Mouse (Mus musculus) intestine, embryonic 16.5 days (tissue): ENCODE measurements at regions not wholly inside any gene's neighbourhood (a gene's known extent, or its start where the extent isn't known, plus 50 kb on each side); places are given as distances from the start of the nearest gene placed in this dataset.

Source experiments
- ATAC-seq: fragments of 200-750 bp; cut with Nextera tagmentation; 2 replicates; pipeline ENCODE4 v1.8.0; 2017; ENCODE audit warnings: moderate TSS enrichment, moderate library complexity
- H3K27ac ChIP-seq: fragments of 300-500 bp; sonication (generic); 2 replicates; pipeline ENCODE4 v1.5.1; 2014; ENCODE audit warnings: mild to moderate bottlenecking, low read length
- H3K27me3 ChIP-seq: fragments of 300-500 bp; sonication (generic); replicated peaks from 2 replicates; pipeline ENCODE4 v1.6.1; 2014; ENCODE audit warnings: low read length, control low read depth, mixed read lengths; ENCODE audit not compliant: control insufficient read depth, insufficient read depth
- H3K36me3 ChIP-seq: fragments of 300-500 bp; sonication (generic); 2 replicates; pipeline ENCODE4 v1.6.1; 2014; ENCODE audit warnings: low read length, control low read depth; ENCODE audit not compliant: control insufficient read depth, insufficient read depth
- H3K4me1 ChIP-seq: fragments of 300-500 bp; sonication (generic); 2 replicates; pipeline ENCODE4 v1.6.1; 2014; ENCODE audit warnings: low read length, control low read depth, mixed read lengths; ENCODE audit not compliant: control insufficient read depth, insufficient read depth
- H3K4me2 ChIP-seq: fragments of 300-500 bp; sonication (generic); 2 replicates; pipeline ENCODE4 v1.6.1; 2014; ENCODE audit warnings: low read depth, low read length, control low read depth
- H3K4me3 ChIP-seq: fragments of 300-500 bp; sonication (generic); 2 replicates; pipeline ENCODE4 v1.5.1; 2014; ENCODE audit warnings: mild to moderate bottlenecking, low read length
- H3K9ac ChIP-seq: fragments of 300-500 bp; sonication (generic); 2 replicates; pipeline ENCODE4 v1.6.1; 2014; ENCODE audit warnings: low read depth, low read length
- H3K9me3 ChIP-seq: fragments of 300-500 bp; sonication (generic); 2 replicates; pipeline ENCODE4 v1.6.1; 2016; ENCODE audit warnings: low read length, control low read depth; ENCODE audit not compliant: control insufficient read depth
- WGBS: fragments of 180-500 bp; shearing (Covaris S2); extraction: QIAGEN DNeasy Blood & Tissue Kit; methylation state at CpG from one replicate; pipeline ENCODE4 v1.1.7; 2014; 5-methylcytosine and 5-hydroxymethylcytosine counted together

GRCm38 (mm10) chr4:127533726-127534125 lies 175.7 kb upstream of the Gjb5 start:
- 60% methylated on average over 4 of the region's 4 CpGs for WGBS
- H3K9ac ChIP-seq = no peak overlapping the region
- H3K36me3 ChIP-seq = no peaks in the 10 kb centered on the region
- no peaks in the 10 kb centered on the region for H3K4me1 ChIP-seq
- H3K9me3 ChIP-seq = no peaks in the 10 kb centered on the region
- H3K4me2 ChIP-seq = no peak overlapping the region
- ATAC-seq = no peak
- H3K27me3 ChIP-seq = no peaks in the 10 kb centered on the region
- H3K4me3 ChIP-seq = no peak overlapping the region
- H3K27ac ChIP-seq = no peak overlapping the region

- Histone ChIP-seq H3K9ac (no peak overlapping the region), H3K4me3 (no peak overlapping the region), H3K36me3 (no peaks in the 10 kb centered on the region), H3K27me3 (no peaks in the 10 kb centered on the region), H3K4me1 (no peaks in the 10 kb centered on the region), H3K27ac (no peak overlapping the region), H3K4me2 (no peak overlapping the region), H3K9me3 (no peaks in the 10 kb centered on the region)
- no peak for ATAC-seq
- 84% methylated on average over 11 of the region's 11 CpGs for WGBS
Observed at GRCm38 (mm10) chr4:127530779-127531178, 172.8 kb upstream of the Gjb5 start.

- H3K27ac ChIP-seq = no peak overlapping the region
- H3K27me3 ChIP-seq = no peaks in the 10 kb centered on the region
- no peak overlapping the region for H3K4me3 ChIP-seq
- H3K9me3 ChIP-seq = no peaks in the 10 kb centered on the region
- WGBS = 83% methylated on average over 2 of the region's 2 CpGs
- no peaks in the 10 kb centered on the region for H3K36me3 ChIP-seq
- no peak overlapping the region for H3K4me2 ChIP-seq
- ATAC-seq = no peak
- H3K9ac ChIP-seq = no peak overlapping the region
- no peaks in the 10 kb centered on the region for H3K4me1 ChIP-seq
Observed at GRCm38 (mm10) chr4:127522151-127522550, 164.2 kb upstream of the Gjb5 start.

GRCm38 (mm10) chr4:127517978-127518377 lies 160.0 kb upstream of the Gjb5 start:
- H3K4me2 ChIP-seq = no peak overlapping the region
- H3K9ac ChIP-seq = no peak overlapping the region
- ATAC-seq = no peak
- H3K36me3 ChIP-seq = no peaks in the 10 kb centered on the region
- no peak overlapping the region for H3K27ac ChIP-seq
- WGBS = 94% methylated on average over 1 of the region's 1 CpGs
- no peaks in the 10 kb centered on the region for H3K9me3 ChIP-seq
- H3K4me3 ChIP-seq = no peak overlapping the region
- no peaks in the 10 kb centered on the region for H3K4me1 ChIP-seq
- no peaks in the 10 kb centered on the region for H3K27me3 ChIP-seq

- 72% methylated on average over 7 of the region's 7 CpGs for WGBS
Observed at GRCm38 (mm10) chr4:127517539-127517938, 159.6 kb upstream of the Gjb5 start.

GRCm38 (mm10) chr4:127509936-127510335 lies 152.0 kb upstream of the Gjb5 start:
- H3K4me1 ChIP-seq = no peaks in the 10 kb centered on the region
- no peaks in the 10 kb centered on the region for H3K27me3 ChIP-seq
- H3K4me2 ChIP-seq = no peak overlapping the region
- H3K9me3 ChIP-seq = no peaks in the 10 kb centered on the region
- H3K9ac ChIP-seq = no peak overlapping the region
- H3K27ac ChIP-seq = no peak overlapping the region
- 76% methylated on average over 9 of the region's 9 CpGs for WGBS
- H3K36me3 ChIP-seq = no peaks in the 10 kb centered on the region
- no peak overlapping the region for H3K4me3 ChIP-seq
- no peak for ATAC-seq

More at GRCm38 (mm10) chr4:127517539-127517938, 159.6 kb upstream of the Gjb5 start:
- no peak overlapping the region for H3K9ac ChIP-seq
- H3K27ac ChIP-seq = no peak overlapping the region
- no peaks in the 10 kb centered on the region for H3K27me3 ChIP-seq
- H3K4me1 ChIP-seq = no peaks in the 10 kb centered on the region
- no peaks in the 10 kb centered on the region for H3K36me3 ChIP-seq
- H3K4me3 ChIP-seq = no peak overlapping the region
- no peaks in the 10 kb centered on the region for H3K9me3 ChIP-seq
- no peak for ATAC-seq
- no peak overlapping the region for H3K4me2 ChIP-seq

- H3K27ac ChIP-seq = no peak overlapping the region
- WGBS = 84% methylated on average over 6 of the region's 6 CpGs
- no peak overlapping the region for H3K4me3 ChIP-seq
- H3K9me3 ChIP-seq = no peaks in the 10 kb centered on the region
- no peaks in the 10 kb centered on the region for H3K4me1 ChIP-seq
- no peak for ATAC-seq
- no peak overlapping the region for H3K9ac ChIP-seq
- no peaks in the 10 kb centered on the region for H3K36me3 ChIP-seq
- H3K4me2 ChIP-seq = no peak overlapping the region
- H3K27me3 ChIP-seq = no peaks in the 10 kb centered on the region
Observed at GRCm38 (mm10) chr4:127502621-127503020, 144.6 kb upstream of the Gjb5 start.

GRCm38 (mm10) chr4:127501881-127502280 lies 143.9 kb upstream of the Gjb5 start:
- no peak overlapping the region for H3K9ac ChIP-seq
- 86% methylated on average over 7 of the region's 7 CpGs for WGBS
- no peaks in the 10 kb centered on the region for H3K36me3 ChIP-seq
- no peaks in the 10 kb centered on the region for H3K9me3 ChIP-seq
- H3K4me1 ChIP-seq = no peaks in the 10 kb centered on the region
- H3K27ac ChIP-seq = no peak overlapping the region
- no peak for ATAC-seq
- H3K27me3 ChIP-seq = no peaks in the 10 kb centered on the region
- H3K4me2 ChIP-seq = no peak overlapping the region
- no peak overlapping the region for H3K4me3 ChIP-seq

GRCm38 (mm10) chr4:127487016-127487780 lies 129.2 kb upstream of the Gjb5 start:
- Histone ChIP-seq H3K4me3 (no peak overlapping the region), H3K9ac (no peak overlapping the region), H3K9me3 (no peaks in the 10 kb centered on the region), H3K4me2 (no peak overlapping the region), H3K4me1 (no peaks in the 10 kb centered on the region), H3K27me3 (no peaks in the 10 kb centered on the region), H3K36me3 (no peaks in the 10 kb centered on the region), H3K27ac (no peak overlapping the region)
- no peak for ATAC-seq
- WGBS = 36% methylated on average over 10 of the region's 10 CpGs

GRCm38 (mm10) chr4:127485238-127485637 lies 127.3 kb upstream of the Gjb5 start:
- no peaks in the 10 kb centered on the region for H3K36me3 ChIP-seq
- H3K27me3 ChIP-seq = no peaks in the 10 kb centered on the region
- no peak overlapping the region for H3K4me2 ChIP-seq
- no peak for ATAC-seq
- WGBS = 77% methylated on average over 5 of the region's 5 CpGs
- no peaks in the 10 kb centered on the region for H3K4me1 ChIP-seq
- H3K9ac ChIP-seq = no peak overlapping the region
- no peak overlapping the region for H3K27ac ChIP-seq
- H3K4me3 ChIP-seq = no peak overlapping the region
- H3K9me3 ChIP-seq = no peaks in the 10 kb centered on the region
